Mouse (Mus musculus): ENCODE results near the gene Dnm1.

- no peak for TF ChIP-seq EP300 (optimal IDR thresholded peaks at IDR 0.05)
- TF ChIP-seq CTCF (IDR thresholded peaks at IDR 0.05; ENCODE audit: low read depth) = no peak
These were observed 2.6 kb downstream of the Dnm1 start for GRCm38 (mm10) chr2:32350471-32351051.

Measured in stomach, postnatal 0 days (tissue).